Mouse (Mus musculus): ENCODE measurements around the gene Unc13d. TPM values are rescaled to one million over a fixed set of nuclear protein-coding genes. Genes with fewer than 3 reads are reported as not detected.

Unc13d gene
- total and polyA plus RNA-seq, 3 experiments: 8.9 to 15.7 (median 14.0) TPM

GRCm38 (mm10) chr11:116042372-116043138, 35.2 kb downstream of the Unc13d start:
- H3K9me3 ChIP-seq (replicated peaks; ENCODE audit: low read length): peaks cover 7% of the 10 kb centered on the region
- peaks cover 35% of the 10 kb centered on the region for H3K79me2 ChIP-seq (replicated peaks; ENCODE audit: control insufficient read depth, extremely low read depth, insufficient read depth, poor library complexity, severe bottlenecking)
- no peak overlapping the region for H3K27ac ChIP-seq (ENCODE audit: insufficient read depth, low read depth)
- no peak for TF ChIP-seq POLR2AphosphoS2 (IDR thresholded peaks at IDR 0.05; ENCODE audit: low read depth, low read length)
- no peak for TF ChIP-seq POLR2A (IDR thresholded peaks at IDR 0.05; ENCODE audit: low read depth, low read length)
- TF ChIP-seq TBP (conservative IDR thresholded peaks at IDR 0.05; ENCODE audit: low read depth, low read length): no peak
- no peak for TF ChIP-seq NRF1 (IDR thresholded peaks at IDR 0.05; ENCODE audit: low read depth, low read length)
- no peak for TF ChIP-seq ZNF384 (IDR thresholded peaks at IDR 0.05; ENCODE audit: low read depth, low read length)
- no peak for TF ChIP-seq HCFC1 (IDR thresholded peaks at IDR 0.05; ENCODE audit: low read depth, low read length)
- TF ChIP-seq RAD21 (IDR thresholded peaks at IDR 0.05; ENCODE audit: low read depth, low read length): no peak
- TF ChIP-seq ZKSCAN1 (IDR thresholded peaks at IDR 0.05; ENCODE audit: borderline replicate concordance, low read depth, low read length): no peak
- no peak for TF ChIP-seq MAZ (IDR thresholded peaks at IDR 0.05; ENCODE audit: low read depth, low read length)
- TF ChIP-seq IRF4 (IDR thresholded peaks at IDR 0.05; ENCODE audit: low read depth, low read length): no peak
- peaks cover 61 to 85% of the 10 kb centered on the region in 2 experiments for H3K36me3 ChIP-seq (replicated peaks in 1 of 2; ENCODE audit: control insufficient read depth in 1 of 2, insufficient read depth in 1 of 2, low read length in 1 of 2)
- H3K4me3 ChIP-seq (replicated peaks in 1 of 3; ENCODE audit: low read depth in 2 of 3, low read length in 2 of 3, poor library complexity in 1 of 3): no peak overlapping the region
- in situ Hi-C loops (cut with MboI; ENCODE audit: low pct_ligation_motif_present, low pct_unique_long_range_greater_than_20kb, low sequenced_read_pairs): no loop called here
- H3K9ac ChIP-seq (ENCODE audit: insufficient read depth, low read depth): no peak overlapping the region
- no peaks in the 10 kb centered on the region for H3K4me1 ChIP-seq (ENCODE audit: control insufficient read depth in 1 of 2, insufficient read depth in 2 of 2)
- no peaks in the 10 kb centered on the region for H3K27me3 ChIP-seq (replicated peaks)
- no peak overlapping the region for H3K4me2 ChIP-seq (ENCODE audit: insufficient read depth, low read depth, poor library complexity, severe bottlenecking)
- DNase-seq (ENCODE audit: extremely low read depth): no peak
- dilution Hi-C loops (cut with MboI; ENCODE audit: extremely low pct_ligation_motif_present, extremely low pct_unique_long_range_greater_than_20kb, low sequenced_read_pairs): no loop called here

DNA sequence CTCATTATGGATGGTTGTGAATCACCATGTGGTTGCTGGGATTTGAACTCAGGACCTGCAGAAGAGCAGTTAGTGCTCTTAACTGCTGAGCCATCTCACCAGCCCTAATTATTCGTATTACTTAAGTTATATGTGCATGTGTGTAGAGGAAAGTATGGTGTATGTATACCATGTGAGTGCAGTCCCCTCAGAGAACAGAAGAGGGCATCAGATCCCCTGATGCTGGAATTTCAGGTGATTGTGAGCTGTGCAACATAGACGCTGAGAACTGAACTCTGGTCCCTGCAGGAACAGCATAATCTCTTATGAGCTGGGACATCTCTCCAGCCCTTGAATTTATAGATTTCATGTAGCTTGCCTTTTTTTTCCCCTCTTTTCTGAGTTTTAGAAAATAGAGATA, 35.9 kb downstream of the Unc13d start:
- in situ Hi-C loops (cut with MboI; ENCODE audit: low pct_ligation_motif_present, low pct_unique_long_range_greater_than_20kb, low sequenced_read_pairs) (no loop called here), dilution Hi-C loops (cut with MboI; ENCODE audit: extremely low pct_ligation_motif_present, extremely low pct_unique_long_range_greater_than_20kb, low sequenced_read_pairs) (no loop called here)
- H3K36me3 ChIP-seq (replicated peaks in 1 of 2; ENCODE audit: control insufficient read depth in 1 of 2, insufficient read depth in 1 of 2, low read length in 1 of 2): peaks cover 54 to 84% of the 10 kb centered on the region in 2 experiments
- no peak for DNase-seq (ENCODE audit: extremely low read depth)
- H3K27ac ChIP-seq (ENCODE audit: insufficient read depth, low read depth): no peak overlapping the region
- H3K9ac ChIP-seq (ENCODE audit: insufficient read depth, low read depth): no peak overlapping the region
- H3K79me2 ChIP-seq (replicated peaks; ENCODE audit: control insufficient read depth, extremely low read depth, insufficient read depth, poor library complexity, severe bottlenecking): peaks cover 42% of the 10 kb centered on the region
- no peak overlapping the region for H3K4me3 ChIP-seq (replicated peaks in 1 of 3; ENCODE audit: low read depth in 2 of 3, low read length in 2 of 3, poor library complexity in 1 of 3)
- TF ChIP-seq RAD21 (IDR thresholded peaks at IDR 0.05; ENCODE audit: low read depth, low read length) (no peak), CTCF (conservative IDR thresholded peaks at IDR 0.05 in 1 of 2, IDR thresholded peaks at IDR 0.05 in 1 of 2; ENCODE audit: low read depth in 2 of 2, low read length in 2 of 2) (peak in 1 of 2 experiments; percentile 11; a peak in 1 of 4 replicates), GABPA (IDR thresholded peaks at IDR 0.05; ENCODE audit: insufficient replicate concordance, low read depth, low read length) (no peak)
- H3K4me2 ChIP-seq (ENCODE audit: insufficient read depth, low read depth, poor library complexity, severe bottlenecking): no peak overlapping the region
- H3K4me1 ChIP-seq (ENCODE audit: control insufficient read depth in 1 of 2, insufficient read depth in 2 of 2): no peaks in the 10 kb centered on the region
- no peaks in the 10 kb centered on the region for H3K27me3 ChIP-seq (replicated peaks)
- H3K9me3 ChIP-seq (replicated peaks; ENCODE audit: low read length): peaks cover 7% of the 10 kb centered on the region

- Histone ChIP-seq H3K4me1 (ENCODE audit: control insufficient read depth in 1 of 2, insufficient read depth in 2 of 2) (no peaks in the 10 kb centered on the region), H3K36me3 (replicated peaks in 1 of 2; ENCODE audit: control insufficient read depth in 1 of 2, insufficient read depth in 1 of 2, low read length in 1 of 2) (peaks cover 44 to 82% of the 10 kb centered on the region in 2 experiments)
- in situ Hi-C loops (cut with MboI; ENCODE audit: low pct_ligation_motif_present, low pct_unique_long_range_greater_than_20kb, low sequenced_read_pairs): no loop called here
- no peak for TF ChIP-seq ETS1 (conservative IDR thresholded peaks at IDR 0.05; ENCODE audit: low read depth, low read length)
- no peak for TF ChIP-seq TCF12 (IDR thresholded peaks at IDR 0.05; ENCODE audit: low read depth, low read length)
- no peak for TF ChIP-seq CHD1 (IDR thresholded peaks at IDR 0.05; ENCODE audit: low read depth, low read length)
- TF ChIP-seq SIN3A (IDR thresholded peaks at IDR 0.05; ENCODE audit: low read length): no peak
- no peak for TF ChIP-seq POLR2AphosphoS2 (IDR thresholded peaks at IDR 0.05; ENCODE audit: low read depth, low read length)
- no peak for TF ChIP-seq HCFC1 (IDR thresholded peaks at IDR 0.05; ENCODE audit: low read depth, low read length)
- TF ChIP-seq MAZ (IDR thresholded peaks at IDR 0.05; ENCODE audit: low read depth, low read length): no peak
- TF ChIP-seq ZC3H11A (IDR thresholded peaks at IDR 0.05; ENCODE audit: low read depth, low read length): no peak
- no peak for TF ChIP-seq SMC3 (IDR thresholded peaks at IDR 0.05; ENCODE audit: low read depth, low read length)
- TF ChIP-seq CTCF (conservative IDR thresholded peaks at IDR 0.05 in 1 of 2, IDR thresholded peaks at IDR 0.05 in 1 of 2; ENCODE audit: low read depth in 2 of 2, low read length in 2 of 2): no peak
- no peak for TF ChIP-seq NRF1 (IDR thresholded peaks at IDR 0.05; ENCODE audit: low read depth, low read length)
- no peak for TF ChIP-seq CHD2 (IDR thresholded peaks at IDR 0.05; ENCODE audit: low read length)
- TF ChIP-seq KAT2A (IDR thresholded peaks at IDR 0.05; ENCODE audit: insufficient replicate concordance, low read length): no peak
- TF ChIP-seq MYC (IDR thresholded peaks at IDR 0.05; ENCODE audit: low read depth, low read length): no peak
- no peak for TF ChIP-seq IRF4 (IDR thresholded peaks at IDR 0.05; ENCODE audit: low read depth, low read length)
- no peak for TF ChIP-seq POLR2A (IDR thresholded peaks at IDR 0.05; ENCODE audit: low read depth, low read length)
- no peak for TF ChIP-seq USF1 (IDR thresholded peaks at IDR 0.05; ENCODE audit: low read depth, low read length)
- TF ChIP-seq JUND (conservative IDR thresholded peaks at IDR 0.05; ENCODE audit: low read depth, low read length): no peak
- no peak for TF ChIP-seq MXI1 (IDR thresholded peaks at IDR 0.05; ENCODE audit: low read depth, low read length)
Measured at GRCm38 (mm10) chr11:116040593-116040992, 37.2 kb downstream of the Unc13d start.

More at GRCm38 (mm10) chr11:116040593-116040992, 37.2 kb downstream of the Unc13d start:
- Histone ChIP-seq H3K27ac (ENCODE audit: insufficient read depth, low read depth) (no peak overlapping the region), H3K4me2 (ENCODE audit: insufficient read depth, low read depth, poor library complexity, severe bottlenecking) (no peak overlapping the region), H3K9me3 (replicated peaks; ENCODE audit: low read length) (peaks cover 7% of the 10 kb centered on the region), H3K4me3 (replicated peaks in 1 of 3; ENCODE audit: low read depth in 2 of 3, low read length in 2 of 3, poor library complexity in 1 of 3) (no peak overlapping the region), H3K79me2 (replicated peaks; ENCODE audit: control insufficient read depth, extremely low read depth, insufficient read depth, poor library complexity, severe bottlenecking) (peaks cover 52% of the 10 kb centered on the region), H3K27me3 (replicated peaks) (no peaks in the 10 kb centered on the region), H3K9ac (ENCODE audit: insufficient read depth, low read depth) (no peak overlapping the region)
- dilution Hi-C loops (cut with MboI; ENCODE audit: extremely low pct_ligation_motif_present, extremely low pct_unique_long_range_greater_than_20kb, low sequenced_read_pairs): no loop called here
- DNase-seq (ENCODE audit: extremely low read depth): no peak
